Mouse (Mus musculus): ENCODE results near the gene 4933430I17Rik. TPM values are rescaled to one million over a fixed set of nuclear protein-coding genes. Genes with fewer than 3 reads are reported as not detected.
"Not testable (repeated sequence)": the region's sequence is repeated elsewhere in the genome, so short reads cannot be mapped to it uniquely, and the experiment has no call there.

Gene 4933430I17Rik
- total and polyA plus RNA-seq, 3 experiments: 0.05 to 0.27 TPM; not detected in 1

GRCm38 (mm10) chr4:62591326-62591725 is 66.2 kb downstream of the 4933430I17Rik start:
- Histone ChIP-seq H3K36me3 (replicated peaks) (no peaks in the 10 kb centered on the region), H3K4me3 (ENCODE audit: low read depth, low read length) (no peak overlapping the region), H3K9me3 (replicated peaks) (peaks cover 7% of the 10 kb centered on the region; the same call in 1 of the 2 replicates), H3K4me1 (ENCODE audit: insufficient read depth, low read depth, low read length) (no peaks in the 10 kb centered on the region), H3K27me3 (ENCODE audit: insufficient read depth, low read length) (no peaks in the 10 kb centered on the region)
- ATAC-seq (ENCODE audit: extremely low read depth, insufficient number of reproducible peaks, low FRiP score, poor library complexity, severe bottlenecking) (no peak), DNase-seq (ENCODE audit: low spot score) (no peak)
- TF ChIP-seq TAL1 (conservative IDR thresholded peaks at IDR 0.05; ENCODE audit: low read depth, low read length): no peak
- TF ChIP-seq CTCF (IDR thresholded peaks at IDR 0.05; ENCODE audit: low read depth, low read length): no peak
- no peak for TF ChIP-seq GATA1 (IDR thresholded peaks at IDR 0.05; ENCODE audit: borderline replicate concordance, low read length)
- TF ChIP-seq GATA2 (IDR thresholded peaks at IDR 0.05; ENCODE audit: borderline replicate concordance, low read depth, low read length): no peak
- TF ChIP-seq POLR2AphosphoS5 (IDR thresholded peaks at IDR 0.05; ENCODE audit: insufficient replicate concordance, low read depth, low read length): no peak

- H3K4me1 ChIP-seq (ENCODE audit: insufficient read depth, low read depth, low read length); ATAC-seq (ENCODE audit: extremely low read depth, insufficient number of reproducible peaks, low FRiP score, poor library complexity, severe bottlenecking); H3K27me3 ChIP-seq (ENCODE audit: insufficient read depth, low read length); H3K4me3 ChIP-seq (ENCODE audit: low read depth, low read length); DNase-seq (ENCODE audit: low spot score); H3K36me3 ChIP-seq (replicated peaks): not testable (repeated sequence)
- H3K9me3 ChIP-seq (replicated peaks): peaks cover 10% of the 10 kb centered on the region
Measured at GRCm38 (mm10) chr4:62593546-62594240, 68.5 kb downstream of the 4933430I17Rik start.

GRCm38 (mm10) chr4:62594442-62594841 is 69.3 kb downstream of the 4933430I17Rik start:
- Histone ChIP-seq H3K9me3 (replicated peaks) (peaks cover 14% of the 10 kb centered on the region), H3K27me3 (ENCODE audit: insufficient read depth, low read length) (no peaks in the 10 kb centered on the region), H3K4me1 (ENCODE audit: insufficient read depth, low read depth, low read length) (no peaks in the 10 kb centered on the region), H3K36me3 (replicated peaks) (no peaks in the 10 kb centered on the region), H3K4me3 (ENCODE audit: low read depth, low read length) (no peak overlapping the region)
- ATAC-seq (ENCODE audit: extremely low read depth, insufficient number of reproducible peaks, low FRiP score, poor library complexity, severe bottlenecking) (no peak), DNase-seq (ENCODE audit: low spot score) (no peak)
- no peak for TF ChIP-seq POLR2AphosphoS5 (IDR thresholded peaks at IDR 0.05; ENCODE audit: insufficient replicate concordance, low read depth, low read length)
- no peak for TF ChIP-seq TAL1 (conservative IDR thresholded peaks at IDR 0.05; ENCODE audit: low read depth, low read length)
- no peak for TF ChIP-seq GATA2 (IDR thresholded peaks at IDR 0.05; ENCODE audit: borderline replicate concordance, low read depth, low read length)
- TF ChIP-seq GATA1 (IDR thresholded peaks at IDR 0.05; ENCODE audit: borderline replicate concordance, low read length): no peak
- no peak for TF ChIP-seq CTCF (IDR thresholded peaks at IDR 0.05; ENCODE audit: low read depth, low read length)

GRCm38 (mm10) chr4:62596051-62596450 is 70.9 kb downstream of the 4933430I17Rik start:
- TF ChIP-seq CTCF (IDR thresholded peaks at IDR 0.05; ENCODE audit: low read depth, low read length) (no peak), POLR2AphosphoS5 (IDR thresholded peaks at IDR 0.05; ENCODE audit: insufficient replicate concordance, low read depth, low read length) (no peak), TAL1 (conservative IDR thresholded peaks at IDR 0.05; ENCODE audit: low read depth, low read length) (no peak), GATA2 (IDR thresholded peaks at IDR 0.05; ENCODE audit: borderline replicate concordance, low read depth, low read length) (no peak), GATA1 (IDR thresholded peaks at IDR 0.05; ENCODE audit: borderline replicate concordance, low read length) (no peak)
- peaks cover 14% of the 10 kb centered on the region for H3K9me3 ChIP-seq (replicated peaks)
- no peaks in the 10 kb centered on the region for H3K27me3 ChIP-seq (ENCODE audit: insufficient read depth, low read length)
- DNase-seq (ENCODE audit: low spot score): no peak
- H3K4me1 ChIP-seq (ENCODE audit: insufficient read depth, low read depth, low read length): no peaks in the 10 kb centered on the region
- H3K36me3 ChIP-seq (replicated peaks): no peaks in the 10 kb centered on the region
- no peak overlapping the region for H3K4me3 ChIP-seq (ENCODE audit: low read depth, low read length)
- no peak for ATAC-seq (ENCODE audit: extremely low read depth, insufficient number of reproducible peaks, low FRiP score, poor library complexity, severe bottlenecking)

Other genes with a start within 250 kb of the 4933430I17Rik start
- gene Fkbp15, start 164.8 kb upstream of the 4933430I17Rik start, total RNA-seq (2014; fragmentation: Nextera tagmentation): 54.2 and 60.9 TPM in 2 replicates
- 60.0 and 60.3 TPM in 2 replicates for gene Fkbp15, start 164.8 kb upstream of the 4933430I17Rik start, total RNA-seq (2017)
- 14.5 and 16.7 TPM in 2 replicates for gene Fkbp15, start 164.8 kb upstream of the 4933430I17Rik start, polyA plus RNA-seq (2012)
- gene Slc31a1, start 164.6 kb upstream of the 4933430I17Rik start, total RNA-seq (2014; fragmentation: Nextera tagmentation): 46.4 and 47.5 TPM in 2 replicates
- 25.7 and 30.4 TPM in 2 replicates for gene Slc31a1, start 164.6 kb upstream of the 4933430I17Rik start, total RNA-seq (2017)
- 2.2 and 3.4 TPM in 2 replicates for gene Slc31a1, start 164.6 kb upstream of the 4933430I17Rik start, polyA plus RNA-seq (2012)
- gene Cdc26, start 116.7 kb upstream of the 4933430I17Rik start, total RNA-seq (2014; fragmentation: Nextera tagmentation): 120 and 128 TPM in 2 replicates
- gene Cdc26, start 116.7 kb upstream of the 4933430I17Rik start, total RNA-seq (2017): 120 and 148 TPM in 2 replicates
- 9.6 and 44.1 TPM in 2 replicates for gene Cdc26, start 116.7 kb upstream of the 4933430I17Rik start, polyA plus RNA-seq (2012)
- 23.0 and 26.8 TPM in 2 replicates for gene Prpf4, start 116.6 kb upstream of the 4933430I17Rik start, total RNA-seq (2014; fragmentation: Nextera tagmentation)
- 21.5 and 23.1 TPM in 2 replicates for gene Prpf4, start 116.6 kb upstream of the 4933430I17Rik start, total RNA-seq (2017)
- 2.5 and 4.1 TPM in 2 replicates for gene Prpf4, start 116.6 kb upstream of the 4933430I17Rik start, polyA plus RNA-seq (2012)
- gene Rnf183, start 90.1 kb upstream of the 4933430I17Rik start, total RNA-seq (2014; fragmentation: Nextera tagmentation): not detected in 2 replicates
- gene Rnf183, start 90.1 kb upstream of the 4933430I17Rik start, total RNA-seq (2017): not detected in 2 replicates
- gene Rnf183, start 90.1 kb upstream of the 4933430I17Rik start, polyA plus RNA-seq (2012): 0.13 TPM in 1 of 2 replicates, not detected in the other
- 1.7 and 1.8 TPM in 2 replicates for gene Wdr31, start 54.5 kb upstream of the 4933430I17Rik start, total RNA-seq (2014; fragmentation: Nextera tagmentation)
- 0.70 and 2.0 TPM in 2 replicates for gene Wdr31, start 54.5 kb upstream of the 4933430I17Rik start, total RNA-seq (2017)
- 0.52 and 0.58 TPM in 2 replicates for gene Wdr31, start 54.5 kb upstream of the 4933430I17Rik start, polyA plus RNA-seq (2012)
- 0.53 TPM in 1 of 2 replicates, not detected in the other for gene Bspry, start 45.3 kb upstream of the 4933430I17Rik start, total RNA-seq (2014; fragmentation: Nextera tagmentation)
- gene Bspry, start 45.3 kb upstream of the 4933430I17Rik start, total RNA-seq (2017): 0.06 and 0.11 TPM in 2 replicates
- gene Bspry, start 45.3 kb upstream of the 4933430I17Rik start, polyA plus RNA-seq (2012): 0.09 TPM in 1 of 2 replicates, not detected in the other
- gene Hdhd3, start 21.9 kb upstream of the 4933430I17Rik start, total RNA-seq (2014; fragmentation: Nextera tagmentation): 1.8 and 2.3 TPM in 2 replicates
- 1.3 and 1.7 TPM in 2 replicates for gene Hdhd3, start 21.9 kb upstream of the 4933430I17Rik start, total RNA-seq (2017)
- 1.7 and 3.0 TPM in 2 replicates for gene Hdhd3, start 21.9 kb upstream of the 4933430I17Rik start, polyA plus RNA-seq (2012)
- gene Alad, start 5.5 kb upstream of the 4933430I17Rik start, total RNA-seq (2014; fragmentation: Nextera tagmentation): 81.6 and 123 TPM in 2 replicates
- 49.4 and 53.1 TPM in 2 replicates for gene Alad, start 5.5 kb upstream of the 4933430I17Rik start, total RNA-seq (2017)
- 196 and 200 TPM in 2 replicates for gene Alad, start 5.5 kb upstream of the 4933430I17Rik start, polyA plus RNA-seq (2012)
- gene Pole3, start 301 bp upstream of the 4933430I17Rik start, total RNA-seq (2014; fragmentation: Nextera tagmentation): 32.5 and 36.3 TPM in 2 replicates
- gene Pole3, start 301 bp upstream of the 4933430I17Rik start, total RNA-seq (2017): 71.7 and 73.9 TPM in 2 replicates
- gene Pole3, start 301 bp upstream of the 4933430I17Rik start, polyA plus RNA-seq (2012): 37.2 and 40.9 TPM in 2 replicates
- not detected in 2 replicates for gene Rgs3, start 34.5 kb downstream of the 4933430I17Rik start, total RNA-seq (2014; fragmentation: Nextera tagmentation)
- 0.16 and 0.23 TPM in 2 replicates for gene Rgs3, start 34.5 kb downstream of the 4933430I17Rik start, total RNA-seq (2017)
- not detected in 2 replicates for gene Rgs3, start 34.5 kb downstream of the 4933430I17Rik start, polyA plus RNA-seq (2012)